Mouse (Mus musculus): Measurements from ENCODE around the gene P2rx5. TPM values are rescaled to one million over a fixed set of nuclear protein-coding genes. Genes with fewer than 3 reads are reported as not detected.

The P2rx5 gene
- polyA plus RNA-seq, 1 experiment from 2014 or later = 0.31 TPM

DNA sequence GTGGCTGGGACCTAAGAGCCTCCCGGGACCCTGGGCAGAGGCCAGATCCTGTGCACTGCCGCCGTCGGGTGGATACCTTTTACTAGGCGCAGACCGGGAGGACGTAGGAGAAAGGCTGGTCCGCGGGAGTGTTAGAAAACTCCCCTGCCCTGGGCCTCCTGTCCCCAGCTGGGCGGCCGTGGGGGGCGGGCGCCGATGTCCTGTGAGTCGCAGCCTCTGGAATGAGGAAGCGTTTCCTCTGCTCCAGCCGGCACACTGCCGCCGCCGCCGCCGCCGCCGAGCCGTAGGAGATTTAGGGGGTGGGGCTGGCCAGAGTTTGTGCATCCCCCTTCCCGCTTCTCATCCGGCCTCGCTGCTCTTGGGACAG is 17.3 kb downstream of the P2rx5 start:
- H3K27ac ChIP-seq = peak overlapping the region; percentile 91
- no peaks in the 10 kb centered on the region for H3K9me3 ChIP-seq (replicated peaks)
- 1% methylated on average over 28 of the region's 28 CpGs for WGBS
- peak overlapping the region; percentile 68 for H3K4me2 ChIP-seq (replicated peaks)
- ATAC-seq (ENCODE audit: low FRiP score) = peak; percentile 61
- H3K4me3 ChIP-seq = peak overlapping the region; percentile 65
- peaks cover 22% of the 10 kb centered on the region for H3K36me3 ChIP-seq
- no peaks in the 10 kb centered on the region for H3K27me3 ChIP-seq
- peak overlapping the region; percentile 84 for H3K9ac ChIP-seq
- peaks cover 32% of the 10 kb centered on the region for H3K4me1 ChIP-seq

DNA sequence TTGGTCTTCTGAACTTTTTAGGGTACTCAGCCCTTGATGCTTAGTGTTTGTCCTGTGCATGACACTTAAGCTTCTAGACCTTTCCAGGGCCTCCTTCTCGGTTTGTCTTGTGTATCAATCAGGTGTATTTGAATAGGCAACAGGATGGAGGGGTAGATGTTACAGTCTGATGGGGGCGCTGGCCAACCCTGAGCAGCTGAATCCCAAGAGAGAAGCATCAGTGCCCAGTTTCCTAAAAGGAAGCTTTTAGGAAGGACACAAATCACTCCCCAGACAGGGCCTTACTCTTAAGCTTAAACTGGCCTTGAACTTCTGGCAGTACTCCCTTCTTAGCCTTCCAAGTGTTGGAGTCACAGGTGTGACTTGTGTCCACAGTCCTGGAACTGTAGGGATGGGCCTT is 17.7 kb downstream of the P2rx5 start:
- Histone ChIP-seq H3K9me3 (replicated peaks) (no peaks in the 10 kb centered on the region), H3K4me2 (replicated peaks) (peak overlapping the region; percentile 68)
- ATAC-seq (ENCODE audit: low FRiP score) = no peak

DNA sequence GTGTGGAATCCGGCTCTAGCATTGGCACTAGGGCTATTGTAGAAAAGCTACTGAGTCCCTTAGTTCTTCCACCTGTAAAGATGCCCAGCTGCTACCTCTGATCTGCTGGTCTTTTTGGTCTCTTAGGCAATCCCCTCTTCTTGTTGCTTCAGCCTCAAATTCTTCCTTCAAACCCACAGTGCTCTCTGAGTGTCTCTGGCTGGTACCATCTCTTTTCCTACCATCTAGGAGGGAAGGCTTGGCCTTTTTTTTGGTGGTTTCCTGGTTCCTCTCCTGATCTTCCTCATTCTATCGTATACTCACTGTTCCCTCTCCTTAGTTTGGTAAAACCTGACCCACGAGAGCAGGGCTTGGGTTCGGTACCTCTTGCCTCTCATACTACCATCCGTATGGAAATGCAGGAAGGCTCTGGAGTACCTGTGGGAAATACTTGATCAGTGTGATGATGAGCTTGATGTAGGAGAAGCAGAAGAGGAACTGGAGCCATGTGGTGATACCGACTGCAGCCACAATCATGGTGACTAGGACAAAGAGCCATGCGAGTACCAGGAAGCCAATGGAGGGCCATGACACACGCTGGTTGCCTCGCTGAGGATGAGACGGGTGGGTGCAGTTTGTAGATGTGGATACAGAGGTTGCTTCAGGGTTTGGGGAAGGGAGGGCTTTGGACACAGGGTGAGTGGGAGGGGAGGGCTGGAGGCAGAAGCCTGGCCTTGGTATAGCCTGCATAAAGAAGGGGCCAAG is 25.8 kb downstream of the P2rx5 start:
- H3K27ac ChIP-seq = no peak overlapping the region
- H3K9me3 ChIP-seq (replicated peaks) = no peaks in the 10 kb centered on the region
- H3K36me3 ChIP-seq = peaks cover 72% of the 10 kb centered on the region
- ATAC-seq (ENCODE audit: low FRiP score) = no peak
- H3K27me3 ChIP-seq = no peaks in the 10 kb centered on the region
- H3K4me2 ChIP-seq (replicated peaks) = no peak overlapping the region
- H3K4me1 ChIP-seq = no peaks in the 10 kb centered on the region
- H3K9ac ChIP-seq = no peak overlapping the region
- H3K4me3 ChIP-seq = no peak overlapping the region
- 93% methylated on average over 10 of the region's 10 CpGs for WGBS

More for the DNA sequence above, 17.7 kb downstream of the P2rx5 start:
- H3K36me3 ChIP-seq = peaks cover 24% of the 10 kb centered on the region
- H3K4me1 ChIP-seq = peaks cover 32% of the 10 kb centered on the region
- peak overlapping the region; percentile 84 for H3K9ac ChIP-seq
- 0% methylated on average over 2 of the region's 2 CpGs for WGBS
- no peaks in the 10 kb centered on the region for H3K27me3 ChIP-seq
- H3K27ac ChIP-seq = peak overlapping the region; percentile 91
- peak overlapping the region; percentile 65 for H3K4me3 ChIP-seq

DNA sequence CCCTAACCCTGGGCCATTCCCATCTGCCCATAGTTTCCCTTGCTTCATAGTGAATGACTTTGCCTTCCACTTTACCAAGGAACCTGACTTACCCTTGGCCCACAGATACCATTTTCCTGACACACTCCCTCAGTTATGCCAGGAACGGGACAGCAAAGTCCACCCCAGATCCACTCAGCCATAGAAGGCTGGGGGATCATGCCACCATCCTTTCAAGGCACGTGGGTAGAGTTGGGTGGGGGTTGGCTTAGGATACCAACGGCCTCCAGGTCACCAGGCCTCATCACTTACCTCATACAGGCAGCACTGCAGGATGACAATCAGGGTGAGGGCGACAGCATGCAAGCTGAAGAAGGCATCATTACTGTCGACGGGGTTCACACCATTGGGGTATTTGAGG is 27.0 kb downstream of the P2rx5 start:
- ATAC-seq (ENCODE audit: low FRiP score) = no peak
- no peak overlapping the region for H3K9ac ChIP-seq
- no peaks in the 10 kb centered on the region for H3K9me3 ChIP-seq (replicated peaks)
- H3K4me3 ChIP-seq = no peak overlapping the region
- no peaks in the 10 kb centered on the region for H3K27me3 ChIP-seq
- H3K27ac ChIP-seq = no peak overlapping the region
- H3K4me2 ChIP-seq (replicated peaks) = no peak overlapping the region
- H3K36me3 ChIP-seq = peaks cover 80% of the 10 kb centered on the region
- no peaks in the 10 kb centered on the region for H3K4me1 ChIP-seq
- 90% methylated on average over 6 of the region's 6 CpGs for WGBS

DNA sequence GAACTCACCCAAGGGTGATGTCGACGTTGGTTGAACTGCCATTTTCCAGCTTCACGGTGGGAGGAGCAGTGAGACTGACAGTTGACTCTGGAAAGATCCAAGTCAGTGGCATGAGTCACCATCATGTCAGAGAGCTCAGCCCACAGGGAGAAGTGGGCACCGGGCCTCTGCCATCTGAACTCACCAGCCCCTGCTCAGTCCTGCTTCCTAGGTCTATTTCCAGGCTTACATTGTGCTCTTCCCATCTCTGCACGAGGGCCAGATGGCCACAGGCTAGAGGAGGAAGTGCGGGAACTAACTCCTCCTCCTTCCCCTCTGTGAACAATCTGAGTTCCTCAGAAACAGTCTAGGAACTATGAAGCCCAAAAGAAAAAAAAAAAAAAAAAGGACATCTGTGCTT is 32.8 kb downstream of the P2rx5 start:
- no peak overlapping the region for H3K4me3 ChIP-seq
- no peak for ATAC-seq (ENCODE audit: low FRiP score)
- 82% methylated on average over 6 of the region's 6 CpGs for WGBS
- H3K9ac ChIP-seq = no peak overlapping the region
- no peak overlapping the region for H3K27ac ChIP-seq
- no peak overlapping the region for H3K4me2 ChIP-seq (replicated peaks)
- no peaks in the 10 kb centered on the region for H3K27me3 ChIP-seq
- H3K36me3 ChIP-seq = peaks cover 48% of the 10 kb centered on the region
- no peaks in the 10 kb centered on the region for H3K9me3 ChIP-seq (replicated peaks)
- peaks cover 7% of the 10 kb centered on the region for H3K4me1 ChIP-seq

DNA sequence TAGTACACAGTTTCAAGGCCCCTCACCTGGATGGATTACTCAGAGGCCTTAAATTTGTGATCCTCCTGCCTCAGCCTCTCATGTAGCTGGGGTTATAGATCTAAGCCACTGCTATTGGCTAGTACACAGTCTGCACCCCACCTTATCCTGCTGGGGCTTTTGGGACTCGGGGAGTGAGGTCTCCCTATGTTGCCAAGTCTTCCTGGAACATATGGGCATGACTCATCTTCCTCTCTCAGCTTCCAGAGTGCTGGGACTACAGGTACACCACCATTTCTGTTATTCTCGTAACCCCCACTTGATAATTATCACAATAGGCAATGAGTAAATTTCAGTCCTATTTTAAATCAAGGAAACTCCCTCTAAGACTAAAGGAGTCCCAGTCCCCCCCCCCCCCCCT is 34.2 kb downstream of the P2rx5 start:
- Histone ChIP-seq H3K36me3 (peaks cover 36% of the 10 kb centered on the region), H3K4me2 (replicated peaks) (no peak overlapping the region), H3K27ac (no peak overlapping the region), H3K4me1 (peaks cover 9% of the 10 kb centered on the region), H3K9ac (no peak overlapping the region), H3K9me3 (replicated peaks) (no peaks in the 10 kb centered on the region), H3K4me3 (no peak overlapping the region), H3K27me3 (no peaks in the 10 kb centered on the region)
- ATAC-seq (ENCODE audit: low FRiP score) = no peak
- WGBS = 77% methylated on average over 2 of the region's 2 CpGs

DNA sequence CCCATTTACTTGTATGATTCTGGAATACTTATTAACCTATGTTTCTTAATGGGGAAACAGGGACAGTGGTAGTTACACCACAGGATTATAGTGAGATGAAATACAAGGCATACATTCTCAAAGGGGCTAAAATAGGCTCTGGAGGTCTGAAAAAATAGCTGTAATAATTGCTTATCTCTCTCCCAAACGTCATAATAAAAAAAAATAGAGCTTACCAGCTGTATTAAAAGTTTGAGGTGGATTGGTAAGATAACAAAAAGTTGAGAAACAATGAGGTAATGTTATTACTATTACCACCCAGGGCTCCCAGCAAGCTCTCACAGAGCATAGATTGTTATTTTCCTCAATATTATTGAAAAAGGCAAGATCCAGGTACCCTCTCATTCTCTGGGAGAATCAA is 38.0 kb downstream of the P2rx5 start:
- WGBS = 18% methylated on average over 1 of the region's 1 CpGs
- Histone ChIP-seq H3K36me3 (peaks cover 5% of the 10 kb centered on the region; the same call in 1 of the 2 replicates), H3K27me3 (no peaks in the 10 kb centered on the region), H3K9me3 (replicated peaks) (no peaks in the 10 kb centered on the region), H3K4me1 (peaks cover 15% of the 10 kb centered on the region), H3K4me2 (replicated peaks) (peak overlapping the region; percentile 87), H3K27ac (no peak overlapping the region), H3K9ac (peak overlapping the region; percentile 69), H3K4me3 (peak overlapping the region; percentile 59)
- no peak for ATAC-seq (ENCODE audit: low FRiP score)

DNA sequence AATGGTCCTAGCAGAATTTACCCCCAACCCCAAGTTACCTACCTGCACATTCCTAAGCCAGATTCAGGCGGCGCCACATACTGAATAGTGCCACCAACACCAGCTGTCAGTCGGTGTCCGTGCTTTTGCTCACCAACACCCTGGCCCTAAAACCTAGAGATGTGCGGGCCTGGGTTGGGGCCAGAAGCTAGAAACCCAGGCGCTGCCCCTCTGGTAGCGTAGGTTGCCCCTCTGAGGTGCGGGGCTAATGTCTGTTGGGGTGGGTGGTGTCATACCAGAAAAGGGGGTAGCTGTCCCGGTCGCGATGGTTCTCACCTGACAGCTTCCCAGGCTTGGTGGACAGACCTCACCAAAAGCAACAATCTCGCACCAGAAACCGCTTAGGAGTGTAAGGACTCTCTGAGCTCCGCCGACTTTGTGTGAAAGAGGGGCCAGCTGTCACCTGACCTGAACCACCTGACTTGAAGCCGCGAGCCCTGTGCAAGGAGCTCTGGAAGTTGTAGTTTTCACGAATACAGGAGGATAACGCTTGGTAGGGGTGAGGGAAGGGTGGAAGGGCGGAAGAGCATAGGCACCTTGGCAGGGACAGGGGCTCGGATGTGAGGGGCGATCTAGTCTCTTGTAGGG is 38.5 kb downstream of the P2rx5 start, which contains the start of gene Ctns:
Gene Ctns, minus strand, starts transcription at position 440 of the 627 bp plus-strand sequence.
- Histone ChIP-seq H3K27me3 (no peaks in the 10 kb centered on the region), H3K27ac (no peak within 1 kb of the TSS), H3K4me1 (peaks cover 15% of the 10 kb centered on the region), H3K36me3 (peaks cover 5% of the 10 kb centered on the region; the same call in 1 of the 2 replicates), H3K4me2 (replicated peaks) (peak within 1 kb of the TSS; percentile 87), H3K9me3 (replicated peaks) (no peaks in the 10 kb centered on the region), H3K9ac (peak within 1 kb of the TSS; percentile 69), H3K4me3 (peak within 1 kb of the TSS; percentile 59)
- ATAC-seq (ENCODE audit: low FRiP score) = peak; percentile 97
- under 1% methylated on average over 22 of the region's 22 CpGs for WGBS

DNA sequence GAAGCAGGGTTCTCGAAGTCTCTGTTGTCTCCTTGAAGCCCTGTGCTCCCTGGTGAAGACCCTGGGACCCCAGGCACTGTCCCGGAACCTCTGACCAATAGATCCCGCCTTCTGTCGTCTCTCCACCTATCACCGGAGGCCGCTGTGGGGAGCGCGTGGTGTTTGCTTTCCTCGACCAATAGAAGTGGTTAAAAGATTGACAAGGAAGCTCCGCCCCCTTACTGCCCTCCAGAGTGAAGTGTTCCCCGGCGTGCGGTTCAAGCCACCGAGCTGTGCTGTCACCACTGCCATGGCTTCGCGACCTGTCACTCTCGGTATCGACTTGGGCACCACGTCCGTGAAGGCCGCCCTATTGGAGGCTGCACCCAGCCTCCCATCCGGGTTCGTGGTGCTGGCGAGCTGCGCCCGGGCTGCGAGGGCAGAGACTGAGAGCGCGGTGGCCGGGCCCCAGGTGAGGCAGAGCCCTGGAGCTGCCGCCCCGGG is 39.0 kb downstream of the P2rx5 start, which contains the start of gene Shpk:
Gene Shpk, plus strand, starts transcription at position 231 of the 483 bp plus-strand sequence.
- no peak within 1 kb of the TSS for H3K27ac ChIP-seq
- ATAC-seq (ENCODE audit: low FRiP score) = peak; percentile 98

DNA sequence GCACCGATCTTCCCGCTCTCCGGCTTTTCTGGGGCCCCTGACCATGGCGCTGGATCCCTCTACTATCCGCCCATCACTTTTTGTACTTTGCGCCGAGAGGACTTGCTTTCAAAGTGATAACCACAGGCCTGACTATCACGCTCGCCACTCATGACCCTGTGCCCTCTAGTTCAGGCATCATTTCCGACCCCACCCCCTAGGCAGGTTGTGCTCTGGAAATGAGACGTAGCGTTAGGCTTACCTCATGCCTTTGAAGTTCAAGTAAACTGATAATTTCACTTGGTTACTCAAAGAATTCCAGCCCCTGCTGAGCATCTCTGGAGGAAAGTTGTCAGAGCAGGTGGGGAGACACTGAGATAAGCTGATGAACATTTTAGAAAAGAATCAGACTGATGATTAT is 39.7 kb downstream of the P2rx5 start:
- WGBS = 2% methylated on average over 12 of the region's 12 CpGs
- H3K27ac ChIP-seq = no peak overlapping the region
- no peak for ATAC-seq (ENCODE audit: low FRiP score)

More for the DNA sequence above, 39.0 kb downstream of the P2rx5 start, which contains the start of gene Shpk:
- H3K4me2 ChIP-seq (replicated peaks) = peak within 1 kb of the TSS; percentile 87
- peaks cover 15% of the 10 kb centered on the region for H3K4me1 ChIP-seq
- peak within 1 kb of the TSS; percentile 59 for H3K4me3 ChIP-seq
- no peaks in the 10 kb centered on the region for H3K9me3 ChIP-seq (replicated peaks)
- peaks cover 5% of the 10 kb centered on the region; the same call in 1 of the 2 replicates for H3K36me3 ChIP-seq
- H3K9ac ChIP-seq = peak within 1 kb of the TSS; percentile 69
- under 1% methylated on average over 32 of the region's 32 CpGs for WGBS
- H3K27me3 ChIP-seq = no peaks in the 10 kb centered on the region

DNA sequence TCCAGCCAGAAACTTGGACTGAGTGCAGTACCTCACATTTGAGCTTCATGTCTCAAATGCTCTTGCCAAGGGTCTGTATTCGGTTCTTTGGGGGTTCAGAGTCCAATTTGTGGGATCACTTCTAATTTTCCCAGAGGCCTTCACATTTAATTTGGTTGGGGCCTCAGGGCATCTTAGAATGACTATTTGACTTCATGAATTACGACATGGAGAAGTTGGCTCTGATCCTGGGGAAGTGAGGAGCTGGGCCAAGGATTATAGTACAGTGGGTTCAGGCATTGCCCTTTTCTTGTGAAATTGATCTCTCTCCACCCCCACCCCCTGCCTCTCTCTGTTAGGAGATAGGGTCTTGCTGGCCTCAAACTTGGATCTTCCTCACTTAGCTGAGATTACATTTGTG is 40.8 kb downstream of the P2rx5 start:
- Histone ChIP-seq H3K4me1 (peaks cover 15% of the 10 kb centered on the region), H3K9me3 (replicated peaks) (no peaks in the 10 kb centered on the region), H3K27me3 (no peaks in the 10 kb centered on the region), H3K4me2 (replicated peaks) (no peak overlapping the region), H3K9ac (no peak overlapping the region), H3K4me3 (no peak overlapping the region), H3K27ac (no peak overlapping the region), H3K36me3 (no peaks in the 10 kb centered on the region; the same call in 1 of the 2 replicates)
- no peak for ATAC-seq (ENCODE audit: low FRiP score)
- WGBS = 73% methylated on average over 2 of the region's 2 CpGs

More for the DNA sequence above, 39.7 kb downstream of the P2rx5 start:
- H3K9me3 ChIP-seq (replicated peaks) = no peaks in the 10 kb centered on the region
- H3K36me3 ChIP-seq = peaks cover 5% of the 10 kb centered on the region; the same call in 1 of the 2 replicates
- peak overlapping the region; percentile 69 for H3K9ac ChIP-seq
- peak overlapping the region; percentile 59 for H3K4me3 ChIP-seq
- peaks cover 15% of the 10 kb centered on the region for H3K4me1 ChIP-seq
- no peaks in the 10 kb centered on the region for H3K27me3 ChIP-seq
- peak overlapping the region; percentile 87 for H3K4me2 ChIP-seq (replicated peaks)

DNA sequence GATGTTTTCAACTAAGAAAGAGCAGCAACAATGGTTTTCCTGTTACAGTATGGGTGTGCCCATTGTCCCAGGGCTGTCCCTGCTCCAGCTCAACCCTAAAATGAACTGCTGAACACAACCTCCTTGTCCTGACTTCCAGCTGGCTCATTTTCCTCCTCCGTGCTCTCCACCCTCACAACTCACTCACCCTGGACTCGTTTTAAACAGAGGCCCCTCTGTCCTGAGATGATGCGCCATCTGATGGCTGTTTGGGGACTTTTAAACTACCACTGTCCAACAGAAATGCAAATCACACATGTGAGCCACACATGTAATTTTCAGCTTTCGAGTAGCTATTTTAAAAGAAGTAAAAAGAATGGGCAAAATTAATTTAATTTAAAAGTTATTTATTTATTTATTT is 41.4 kb downstream of the P2rx5 start:
- no peaks in the 10 kb centered on the region for H3K9me3 ChIP-seq (replicated peaks)

More for the DNA sequence above, 41.4 kb downstream of the P2rx5 start:
- peaks cover 15% of the 10 kb centered on the region for H3K4me1 ChIP-seq
- no peak overlapping the region for H3K4me3 ChIP-seq
- H3K27ac ChIP-seq = no peak overlapping the region
- 35% methylated on average over 4 of the region's 4 CpGs for WGBS
- no peaks in the 10 kb centered on the region; the same call in 1 of the 2 replicates for H3K36me3 ChIP-seq
- H3K9ac ChIP-seq = no peak overlapping the region
- no peaks in the 10 kb centered on the region for H3K27me3 ChIP-seq
- ATAC-seq (ENCODE audit: low FRiP score) = no peak
- no peak overlapping the region for H3K4me2 ChIP-seq (replicated peaks)
